Mouse (Mus musculus) bone marrow macrophage, adult 2 months (primary cell): ENCODE measurements at regions not wholly inside any gene's neighbourhood (a gene's known extent, or its start where the extent isn't known, plus 50 kb on each side); places are given as distances from the start of the nearest gene placed in this dataset.

Experiments
- CTCF ChIP-seq: IDR thresholded peaks from 2 replicates; pipeline ENCODE4 v1.5.1; 2012; ENCODE audit warnings: low read depth, mild to moderate bottlenecking, low read length, moderate library complexity
- POLR2A ChIP-seq: IDR thresholded peaks from 2 replicates; pipeline ENCODE4 v1.6.1; 2012; ENCODE audit warnings: mild to moderate bottlenecking, low read depth, low read length, borderline replicate concordance

GRCm38 (mm10) chr13:46041475-46041874 is 76.7 kb upstream of the Atxn1 start:
- TF ChIP-seq POLR2A: no peak
- no peak for TF ChIP-seq CTCF
